Mouse (Mus musculus): Measurements from ENCODE around the gene Tvp23b.

Gene Tvp23b

GRCm38 (mm10) chr11:62879220-62880048 lies at the start of gene Tvp23b:
Gene Tvp23b, plus strand, starts transcription at chr11:62879455.
- DNase-seq: peak; percentile 97

- DNase-seq: no peak
These were observed 48.9 kb upstream of the Tvp23b start for GRCm38 (mm10) chr11:62830387-62830786.

GRCm38 (mm10) chr11:62831906-62832305 lies 47.3 kb upstream of the Tvp23b start:
- DNase-seq: no peak

GRCm38 (mm10) chr11:62844562-62844961 lies 34.7 kb upstream of the Tvp23b start:
- no peak for DNase-seq

GRCm38 (mm10) chr11:62845730-62846129 lies 33.5 kb upstream of the Tvp23b start:
- DNase-seq: no peak

GRCm38 (mm10) chr11:62846961-62847654 lies 32.1 kb upstream of the Tvp23b start, which contains the start of gene Fbxw10:
Gene Fbxw10, plus strand, starts transcription at chr11:62847069.
- DNase-seq: peak; percentile 5

- no peak for DNase-seq
These were observed 31.5 kb upstream of the Tvp23b start for GRCm38 (mm10) chr11:62847655-62848191.

- no peak for DNase-seq
These were observed 31.0 kb upstream of the Tvp23b start for GRCm38 (mm10) chr11:62848301-62848700.

- DNase-seq: peak; percentile 20
These were observed 28.1 kb upstream of the Tvp23b start for GRCm38 (mm10) chr11:62851199-62851598.

- no peak for DNase-seq
These were observed 25.9 kb upstream of the Tvp23b start for GRCm38 (mm10) chr11:62853334-62853733.

GRCm38 (mm10) chr11:62865562-62865961 lies 13.7 kb upstream of the Tvp23b start:
- no peak for DNase-seq

GRCm38 (mm10) chr11:62866685-62867084 lies 12.6 kb upstream of the Tvp23b start:
- DNase-seq: no peak

- DNase-seq: no peak
These were observed 10.1 kb upstream of the Tvp23b start for GRCm38 (mm10) chr11:62869201-62869600.

- DNase-seq: no peak
These were observed 9.4 kb upstream of the Tvp23b start for GRCm38 (mm10) chr11:62869715-62870371.

GRCm38 (mm10) chr11:62873479-62873878 lies 5.8 kb upstream of the Tvp23b start:
- DNase-seq: no peak

GRCm38 (mm10) chr11:62875696-62876095 lies 3.6 kb upstream of the Tvp23b start:
- no peak for DNase-seq

- no peak for DNase-seq
These were observed 2.8 kb upstream of the Tvp23b start for GRCm38 (mm10) chr11:62876445-62876844.

- DNase-seq: peak; percentile 25
These were observed 1.9 kb upstream of the Tvp23b start for GRCm38 (mm10) chr11:62877391-62877790.

- no peak for DNase-seq
These were observed 527 bp upstream of the Tvp23b start for GRCm38 (mm10) chr11:62878728-62879127.

GRCm38 (mm10) chr11:62883407-62883806 lies 4.2 kb downstream of the Tvp23b start:
- DNase-seq: no peak

- DNase-seq: no peak
These were observed 6.1 kb downstream of the Tvp23b start for GRCm38 (mm10) chr11:62885323-62885722.

- no peak for DNase-seq
These were observed 11.5 kb downstream of the Tvp23b start for GRCm38 (mm10) chr11:62890796-62891195.

- no peak for DNase-seq
These were observed 12.5 kb downstream of the Tvp23b start for GRCm38 (mm10) chr11:62891763-62892162.
